Mouse (Mus musculus) embryo, embryonic 10 days (tissue): Measurements from ENCODE around the gene St8sia2.

Experiments
- DNase-seq: peaks from one replicate; pipeline ENCODE4 v3.0.0-alpha.2; 2015; ENCODE audit warnings: low spot score

St8sia2 gene

DNA sequence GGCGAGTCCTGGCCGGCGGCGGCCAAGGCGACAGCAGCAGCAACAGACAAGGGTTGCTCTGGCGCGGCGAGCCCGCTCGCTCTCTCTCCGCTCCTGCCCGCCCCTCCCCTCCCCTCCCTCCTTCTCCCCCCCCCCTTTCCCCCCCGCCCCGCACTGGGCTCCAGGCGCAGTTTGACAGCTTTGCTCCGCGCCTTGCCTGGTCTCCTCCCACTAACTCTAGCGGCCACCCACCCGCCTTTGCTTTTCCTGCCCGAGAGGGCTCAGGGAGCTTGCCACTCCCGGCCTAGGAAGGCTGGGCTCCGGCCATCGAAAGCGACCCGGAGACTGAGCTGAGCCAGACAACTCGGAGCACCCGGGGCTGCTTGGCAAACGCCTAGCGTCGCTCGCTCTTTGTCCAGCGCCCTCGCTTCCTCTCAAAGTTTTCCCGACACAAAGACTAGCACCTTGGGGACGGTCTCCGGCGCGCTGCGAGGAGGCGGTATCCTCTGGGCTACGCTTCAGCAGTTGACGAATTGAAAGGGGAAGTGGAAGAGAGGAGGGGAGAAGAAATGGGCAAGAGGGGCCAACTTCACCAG, at the start of gene St8sia2:
Gene St8sia2, minus strand, starts transcription at position 90 of the 575 bp plus-strand sequence.
- DNase-seq, result peak; percentile 87

- DNase-seq, result no peak
Observed at GRCm38 (mm10) chr7:74061076-74061475, 47.6 kb upstream of the St8sia2 start.

- DNase-seq, result no peak
Observed at GRCm38 (mm10) chr7:74060306-74060946, 46.9 kb upstream of the St8sia2 start.

- DNase-seq, result no peak
Observed at GRCm38 (mm10) chr7:74059684-74060083, 46.2 kb upstream of the St8sia2 start.

DNA sequence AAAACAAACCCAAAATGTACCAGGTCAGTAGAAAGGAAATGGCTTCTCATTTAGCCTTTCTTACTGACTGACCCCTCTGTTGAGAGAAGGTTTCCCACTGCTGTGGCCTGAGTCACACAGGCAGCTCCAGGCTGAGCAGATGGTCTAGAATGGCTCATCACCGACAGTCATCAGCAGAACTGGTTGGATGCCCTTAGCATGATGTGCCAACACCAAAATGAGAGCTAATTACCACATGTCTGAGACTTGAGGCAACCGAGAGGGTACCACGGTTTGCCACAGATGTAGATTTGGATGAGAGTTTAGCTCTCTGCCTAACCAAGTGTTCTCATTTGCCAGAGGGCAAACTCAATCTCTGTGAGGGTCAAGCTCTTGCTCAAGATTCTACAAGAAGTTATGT, 42.3 kb upstream of the St8sia2 start:
- no peak for DNase-seq

DNA sequence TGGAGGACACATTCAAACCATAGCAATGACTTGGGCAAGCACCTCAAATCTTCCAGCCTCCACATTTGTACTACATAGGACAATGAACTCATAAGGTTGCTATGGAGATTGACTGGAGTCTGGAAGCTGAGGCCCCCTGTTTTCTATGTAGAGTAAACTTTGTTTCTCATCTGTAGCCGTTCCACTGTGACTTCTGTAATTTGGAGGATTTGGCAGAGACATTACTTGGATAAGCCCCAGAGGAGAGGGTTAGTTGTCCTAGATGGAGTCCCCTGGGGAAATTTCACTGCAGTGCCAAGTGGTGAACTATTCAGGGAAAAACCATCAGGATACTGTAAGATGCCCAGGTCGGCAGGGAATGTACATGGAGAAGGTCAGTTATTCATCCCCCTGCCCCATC, 34.1 kb upstream of the St8sia2 start:
- no peak for DNase-seq

GRCm38 (mm10) chr7:74045166-74045957, 31.9 kb upstream of the St8sia2 start:
- DNase-seq, result no peak

- no peak for DNase-seq
Observed at GRCm38 (mm10) chr7:74043562-74044138, 30.2 kb upstream of the St8sia2 start.

GRCm38 (mm10) chr7:74025007-74025406, 11.5 kb upstream of the St8sia2 start:
- DNase-seq, result peak; percentile 91

- no peak for DNase-seq
Observed at GRCm38 (mm10) chr7:74024171-74024570, 10.7 kb upstream of the St8sia2 start.

GRCm38 (mm10) chr7:74022571-74022970, 9.1 kb upstream of the St8sia2 start:
- no peak for DNase-seq

GRCm38 (mm10) chr7:74021771-74022170, 8.3 kb upstream of the St8sia2 start:
- no peak for DNase-seq

DNA sequence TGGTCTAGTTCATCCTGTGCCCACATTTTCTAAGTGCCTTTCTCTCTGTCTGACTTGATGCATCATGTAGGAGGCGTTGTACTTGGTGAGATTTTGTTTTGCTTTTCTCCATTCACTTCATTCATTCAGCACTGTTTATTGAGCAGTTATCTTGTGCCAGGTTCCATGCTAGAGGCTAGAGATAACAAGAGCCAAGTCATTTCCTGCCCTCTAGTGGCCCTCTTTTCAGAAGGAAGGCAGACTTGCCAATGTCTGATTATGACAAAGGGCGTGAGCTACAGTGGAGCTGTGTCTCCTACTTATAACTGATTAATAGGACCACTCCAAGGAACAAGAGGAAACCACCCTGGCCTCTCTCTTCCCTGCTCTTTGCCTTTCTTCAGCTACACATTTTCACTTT, 3.1 kb upstream of the St8sia2 start:
- no peak for DNase-seq

DNA sequence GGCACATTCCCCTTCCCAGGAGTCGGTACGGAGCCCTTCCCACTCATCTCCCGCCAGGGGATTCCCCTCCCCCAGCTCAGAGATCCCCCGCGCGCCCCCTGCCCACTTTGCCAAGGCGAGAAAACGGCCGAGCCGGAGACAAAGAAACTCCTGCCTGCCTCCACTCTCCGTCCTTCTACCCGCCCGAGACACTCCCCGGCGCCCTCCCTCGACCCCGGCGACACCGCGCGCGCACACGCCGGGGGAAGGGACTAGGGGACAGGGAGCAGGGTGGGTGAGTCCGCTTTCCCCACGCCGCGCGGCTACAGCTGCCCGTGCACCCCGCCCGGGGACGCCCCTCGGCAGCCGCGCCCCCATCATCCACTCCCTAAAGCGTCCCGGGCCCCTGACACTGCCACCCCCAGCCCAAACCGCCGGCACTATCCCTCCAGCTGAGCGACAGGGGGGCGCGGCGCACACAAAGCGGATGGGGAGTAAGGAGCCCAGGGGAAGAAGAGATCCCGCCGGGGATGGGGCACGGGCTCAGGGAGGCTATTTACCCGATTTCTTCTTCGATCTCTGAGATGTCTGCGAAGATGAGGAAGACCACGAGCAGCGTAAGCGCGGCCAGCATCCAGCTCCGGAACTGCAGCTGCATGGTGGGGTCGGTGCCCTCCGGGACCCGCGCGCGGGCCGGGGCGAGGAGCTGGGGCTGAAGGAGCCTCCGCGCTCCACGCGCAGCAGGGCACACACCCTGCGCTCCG, 461 bp downstream of the St8sia2 start:
- DNase-seq, result peak; percentile 42

GRCm38 (mm10) chr7:74011976-74012857, 1.3 kb downstream of the St8sia2 start:
- DNase-seq, result peak; percentile 60

- DNase-seq, result peak; percentile 66
Observed at GRCm38 (mm10) chr7:74008946-74009542, 4.4 kb downstream of the St8sia2 start.

DNA sequence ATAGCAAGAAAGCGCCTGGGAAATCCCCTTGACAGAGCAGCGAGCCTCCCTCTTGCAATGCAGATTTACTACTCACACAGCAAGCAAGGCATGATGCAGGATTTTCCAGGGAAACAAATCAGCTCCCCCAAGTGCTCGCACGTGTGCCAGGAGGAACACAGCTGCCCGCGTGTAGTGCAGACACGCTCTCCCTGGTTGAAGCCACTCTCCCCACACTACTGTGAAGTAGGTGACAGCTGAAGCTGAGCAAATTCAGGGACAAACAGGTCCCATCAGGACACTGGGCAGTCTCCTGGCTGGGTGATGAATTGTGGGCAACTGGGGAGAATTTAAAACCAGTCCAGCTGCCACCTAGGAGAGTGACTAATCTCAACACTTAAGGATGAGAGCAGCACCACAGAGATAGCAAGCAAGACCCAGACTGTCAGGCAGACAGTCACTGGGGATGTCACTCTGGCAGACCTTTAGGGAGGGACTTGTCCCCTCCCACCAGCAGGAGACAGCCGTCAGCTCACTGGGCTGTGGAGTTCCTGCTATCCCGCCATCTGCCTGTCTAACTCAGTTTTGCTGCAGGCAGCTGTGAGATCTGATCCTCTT, 6.6 kb downstream of the St8sia2 start:
- DNase-seq, result peak; percentile 62

- DNase-seq, result no peak
Observed at GRCm38 (mm10) chr7:74006364-74006763, 7.1 kb downstream of the St8sia2 start.

GRCm38 (mm10) chr7:74000743-74001510, 12.6 kb downstream of the St8sia2 start:
- no peak for DNase-seq
